Mouse (Mus musculus): ENCODE results near the gene Cryzl2. TPM values are rescaled to one million over a fixed set of nuclear protein-coding genes. Genes with fewer than 3 reads are reported as not detected.

The Cryzl2 gene
- total and polyA plus RNA-seq, 3 experiments = 0.04 to 0.12 TPM; not detected in 1

DNA sequence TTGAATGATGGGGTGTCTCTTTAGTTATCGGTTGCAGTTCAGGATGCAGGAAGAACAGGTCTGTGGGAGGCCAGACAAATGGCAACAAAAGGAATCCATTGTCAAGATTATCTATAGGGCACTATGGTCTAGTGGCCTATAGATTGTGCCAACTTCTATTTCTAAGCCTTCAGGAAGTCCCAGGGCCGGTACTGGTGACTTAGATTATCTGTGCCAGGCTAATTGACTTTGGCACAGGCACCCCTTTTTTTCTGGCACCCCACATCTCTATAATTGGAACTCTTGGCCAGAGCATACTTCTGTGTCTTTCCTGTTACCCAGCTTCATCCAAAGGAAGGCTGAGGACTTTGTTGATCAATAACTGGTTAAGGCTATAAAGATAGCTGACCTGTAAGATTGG lies 61.0 kb downstream of the Cryzl2 start:
- H3K9me3 ChIP-seq (replicated peaks; ENCODE audit: insufficient read depth, low read length) = no peaks in the 10 kb centered on the region
- H3K36me3 ChIP-seq (ENCODE audit: control insufficient read depth in 1 of 2, insufficient read depth in 2 of 2, low read length in 2 of 2) = peaks cover 0 to 31% of the 10 kb centered on the region in 2 experiments; a peak in 2 of 4 replicates
- no peak for DNase-seq (ENCODE audit: low read depth, low spot score)
- H3K27me3 ChIP-seq (ENCODE audit: control insufficient read depth in 1 of 2, insufficient read depth in 2 of 2, low read length in 2 of 2) = no peaks in the 10 kb centered on the region
- TF ChIP-seq MAX (IDR thresholded peaks at IDR 0.05; ENCODE audit: low read length) (no peak), BHLHE40 (IDR thresholded peaks at IDR 0.05; ENCODE audit: borderline replicate concordance, low read depth, low read length) (no peak), GATA1 (IDR thresholded peaks at IDR 0.05; ENCODE audit: low read depth, low read length) (0 out of 2 replicates have a peak, but pooled peaks have one; percentile 16), EP300 (IDR thresholded peaks at IDR 0.05; ENCODE audit: low read depth in 1 of 2, low read length in 2 of 2) (peak in 1 of 2 experiments; percentile 17; a peak in 1 of 4 replicates), UBTF (IDR thresholded peaks at IDR 0.05; ENCODE audit: borderline replicate concordance, insufficient read depth, low read depth, low read length) (no peak), SIN3A (IDR thresholded peaks at IDR 0.05; ENCODE audit: low read length) (no peak)
- H3K4me3 ChIP-seq (ENCODE audit: control insufficient read depth in 1 of 2, insufficient read depth in 1 of 2, low read depth in 2 of 2, low read length in 2 of 2) = no peak overlapping the region
- peaks cover 15 to 32% of the 10 kb centered on the region in 2 experiments for H3K4me1 ChIP-seq (ENCODE audit: control insufficient read depth in 1 of 2, insufficient read depth in 2 of 2, low read length in 2 of 2)
- H3K27ac ChIP-seq (ENCODE audit: control insufficient read depth, low read depth, low read length) = no peak overlapping the region
- H3K79me2 ChIP-seq (ENCODE audit: control insufficient read depth, insufficient read depth, low read length, poor library complexity) = no peaks in the 10 kb centered on the region
- no peak overlapping the region for H3K9ac ChIP-seq (ENCODE audit: control insufficient read depth, low read depth, low read length, poor library complexity, severe bottlenecking)

GRCm38 (mm10) chr1:157522322-157522721 lies 63.9 kb downstream of the Cryzl2 start:
- no peak for TF ChIP-seq UBTF (IDR thresholded peaks at IDR 0.05; ENCODE audit: borderline replicate concordance, insufficient read depth, low read depth, low read length)
- no peak for TF ChIP-seq CHD1 (IDR thresholded peaks at IDR 0.05; ENCODE audit: low read depth, low read length)
- TF ChIP-seq CTCF (IDR thresholded peaks at IDR 0.05 in 2 of 3, conservative IDR thresholded peaks at IDR 0.05 in 1 of 3; ENCODE audit: control insufficient read depth in 1 of 3, insufficient read depth in 1 of 3, low read depth in 2 of 3, low read length in 3 of 3, poor library complexity in 1 of 3, severe bottlenecking in 1 of 3) = no peak
- TF ChIP-seq KAT2A (conservative IDR thresholded peaks at IDR 0.05; ENCODE audit: low read depth, low read length) = no peak
- TF ChIP-seq HCFC1 (IDR thresholded peaks at IDR 0.05; ENCODE audit: low read depth, low read length) = no peak
- TF ChIP-seq EP300 (IDR thresholded peaks at IDR 0.05; ENCODE audit: low read depth in 1 of 2, low read length in 2 of 2) = no peak
- TF ChIP-seq POLR2A (IDR thresholded peaks at IDR 0.05; ENCODE audit: control insufficient read depth in 1 of 2, insufficient read depth in 1 of 2, low read depth in 1 of 2, low read length in 2 of 2, poor library complexity in 1 of 2) = no peak
- TF ChIP-seq RCOR1 (IDR thresholded peaks at IDR 0.05; ENCODE audit: low read depth, low read length) = no peak
- no peak for TF ChIP-seq TBP (IDR thresholded peaks at IDR 0.05; ENCODE audit: low read depth, low read length)
- no peak for TF ChIP-seq TCF12 (IDR thresholded peaks at IDR 0.05; ENCODE audit: low read depth, low read length)
- TF ChIP-seq ZNF384 (IDR thresholded peaks at IDR 0.05; ENCODE audit: low read depth, low read length) = no peak
- no peak for TF ChIP-seq ETS1 (IDR thresholded peaks at IDR 0.05; ENCODE audit: low read depth, low read length)
- TF ChIP-seq NELFE (IDR thresholded peaks at IDR 0.05; ENCODE audit: low read depth, low read length) = no peak
- no peak for TF ChIP-seq CHD2 (IDR thresholded peaks at IDR 0.05; ENCODE audit: low read length)
- TF ChIP-seq NRF1 (IDR thresholded peaks at IDR 0.05; ENCODE audit: insufficient read depth, low read depth, low read length, poor library complexity, severe bottlenecking) = no peak
- TF ChIP-seq MAX (IDR thresholded peaks at IDR 0.05; ENCODE audit: low read length) = no peak
- no peak for TF ChIP-seq BHLHE40 (IDR thresholded peaks at IDR 0.05; ENCODE audit: borderline replicate concordance, low read depth, low read length)
- TF ChIP-seq MEF2A (IDR thresholded peaks at IDR 0.05; ENCODE audit: extremely low read depth, insufficient replicate concordance, low read depth, low read length, poor library complexity, severe bottlenecking) = no peak
- no peak overlapping the region for H3K4me3 ChIP-seq (ENCODE audit: control insufficient read depth in 1 of 2, insufficient read depth in 1 of 2, low read depth in 2 of 2, low read length in 2 of 2)

More at GRCm38 (mm10) chr1:157522322-157522721, 63.9 kb downstream of the Cryzl2 start:
- Histone ChIP-seq H3K27ac (ENCODE audit: control insufficient read depth, low read depth, low read length) (no peak overlapping the region), H3K4me1 (ENCODE audit: control insufficient read depth in 1 of 2, insufficient read depth in 2 of 2, low read length in 2 of 2) (peaks cover 14 to 45% of the 10 kb centered on the region in 2 experiments), H3K79me2 (ENCODE audit: control insufficient read depth, insufficient read depth, low read length, poor library complexity) (no peaks in the 10 kb centered on the region), H3K9ac (ENCODE audit: control insufficient read depth, low read depth, low read length, poor library complexity, severe bottlenecking) (no peak overlapping the region), H3K36me3 (ENCODE audit: control insufficient read depth in 1 of 2, insufficient read depth in 2 of 2, low read length in 2 of 2) (peaks cover 0 to 32% of the 10 kb centered on the region in 2 experiments; a peak in 2 of 4 replicates), H3K27me3 (ENCODE audit: control insufficient read depth in 1 of 2, insufficient read depth in 2 of 2, low read length in 2 of 2) (no peaks in the 10 kb centered on the region), H3K9me3 (replicated peaks; ENCODE audit: insufficient read depth, low read length) (no peaks in the 10 kb centered on the region)
- no peak for DNase-seq (ENCODE audit: low read depth, low spot score)

All from MEL (cell line).